Mouse (Mus musculus): ENCODE data around the gene Slc13a2.

Slc13a2 gene

GRCm38 (mm10) chr11:78434052-78434451, 12.0 kb upstream of the Slc13a2 start:
- no peak for DNase-seq (ENCODE audit: low read depth)

- no peak for DNase-seq (ENCODE audit: low read depth)
These were observed 9.2 kb upstream of the Slc13a2 start for GRCm38 (mm10) chr11:78431176-78431575.

GRCm38 (mm10) chr11:78430195-78430878, 8.3 kb upstream of the Slc13a2 start:
- no peak for DNase-seq (ENCODE audit: low read depth)

GRCm38 (mm10) chr11:78428309-78428708, 6.3 kb upstream of the Slc13a2 start:
- DNase-seq (ENCODE audit: low read depth): no peak

- DNase-seq (ENCODE audit: low read depth): no peak
These were observed 5.6 kb upstream of the Slc13a2 start for GRCm38 (mm10) chr11:78427655-78428054.

- no peak for DNase-seq (ENCODE audit: low read depth)
These were observed 3.6 kb upstream of the Slc13a2 start for GRCm38 (mm10) chr11:78425572-78425971.

GRCm38 (mm10) chr11:78424352-78424751, 2.3 kb upstream of the Slc13a2 start:
- no peak for DNase-seq (ENCODE audit: low read depth)

GRCm38 (mm10) chr11:78421201-78422009, 612 bp downstream of the Slc13a2 start:
- no peak for DNase-seq (ENCODE audit: low read depth)

GRCm38 (mm10) chr11:78420263-78420889, 1.6 kb downstream of the Slc13a2 start:
- DNase-seq (ENCODE audit: low read depth): no peak

GRCm38 (mm10) chr11:78416854-78417253, 5.2 kb downstream of the Slc13a2 start:
- no peak for DNase-seq (ENCODE audit: low read depth)

- DNase-seq (ENCODE audit: low read depth): no peak
These were observed 9.2 kb downstream of the Slc13a2 start for GRCm38 (mm10) chr11:78412861-78413260.

GRCm38 (mm10) chr11:78412324-78412850, 9.6 kb downstream of the Slc13a2 start:
- DNase-seq (ENCODE audit: low read depth): no peak

- DNase-seq (ENCODE audit: low read depth): no peak
These were observed 10.3 kb downstream of the Slc13a2 start for GRCm38 (mm10) chr11:78411606-78412323.

GRCm38 (mm10) chr11:78408256-78409240, 13.5 kb downstream of the Slc13a2 start:
- no peak for DNase-seq (ENCODE audit: low read depth)

- DNase-seq (ENCODE audit: low read depth): no peak
These were observed 20.0 kb downstream of the Slc13a2 start for GRCm38 (mm10) chr11:78402062-78402461.

- no peak for DNase-seq (ENCODE audit: low read depth)
These were observed 20.5 kb downstream of the Slc13a2 start for GRCm38 (mm10) chr11:78401469-78401868.

- no peak for DNase-seq (ENCODE audit: low read depth)
These were observed 21.1 kb downstream of the Slc13a2 start for GRCm38 (mm10) chr11:78400936-78401335.

GRCm38 (mm10) chr11:78399680-78400079, 22.3 kb downstream of the Slc13a2 start:
- peak; percentile 79 for DNase-seq (ENCODE audit: low read depth)

- no peak for DNase-seq (ENCODE audit: low read depth)
These were observed 23.8 kb downstream of the Slc13a2 start for GRCm38 (mm10) chr11:78398212-78398611.

GRCm38 (mm10) chr11:78397397-78397796, 24.6 kb downstream of the Slc13a2 start:
- peak; percentile 79 for DNase-seq (ENCODE audit: low read depth)

- no peak for DNase-seq (ENCODE audit: low read depth)
These were observed 25.1 kb downstream of the Slc13a2 start for GRCm38 (mm10) chr11:78396950-78397349.

All from induced T-regulatory cell, adult 2 months (primary cell).